Mouse (Mus musculus) heart, postnatal 0 days (tissue): ENCODE measurements at regions not wholly inside any gene's neighbourhood (a gene's known extent, or its start where the extent isn't known, plus 50 kb on each side); places are given as distances from the start of the nearest gene placed in this dataset.

ENCODE experiments used
- CTCF ChIP-seq: IDR thresholded peaks from 2 replicates; pipeline ENCODE4 v1.5.1; 2016; ENCODE audit warnings: antibody characterized with exemption, control low read depth, low read depth
- EP300 ChIP-seq: IDR thresholded peaks from 2 replicates; pipeline ENCODE4 v1.6.1; 2016; ENCODE audit warnings: antibody characterized with exemption, low read depth

DNA sequence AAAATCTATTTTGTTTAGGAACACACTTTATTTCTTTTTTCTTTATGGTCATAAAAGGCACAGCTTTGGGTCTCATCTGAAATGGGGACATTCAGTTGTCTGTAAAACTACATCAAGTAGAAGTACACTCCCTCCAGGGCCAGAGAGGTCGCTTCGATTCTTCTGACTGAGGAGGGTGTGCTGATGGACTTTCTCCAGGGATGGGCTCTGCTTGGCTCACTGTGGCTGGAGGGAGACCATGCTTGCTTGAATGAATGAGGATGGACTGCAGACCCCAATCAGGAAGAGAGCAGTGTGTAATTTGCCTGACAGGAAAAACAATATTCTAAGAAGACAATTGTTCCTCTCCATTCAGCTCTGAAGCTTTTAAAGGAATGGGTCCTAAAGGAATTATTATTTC lies 490.3 kb upstream of the Camk1g start:
- no peak for TF ChIP-seq CTCF
- TF ChIP-seq EP300, result no peak
